Mouse (Mus musculus) lung, postnatal 0 days (tissue): ENCODE results near the gene Ywhaq.

ENCODE experiments used
- CTCF ChIP-seq: IDR thresholded peaks from 2 replicates; pipeline ENCODE4 v1.5.1; 2016; ENCODE audit warnings: antibody characterized with exemption, mild to moderate bottlenecking
- EP300 ChIP-seq: IDR thresholded peaks from 2 replicates; pipeline ENCODE4 v1.6.1; 2016; ENCODE audit warnings: antibody characterized with exemption, mild to moderate bottlenecking, control low read depth

DNA sequence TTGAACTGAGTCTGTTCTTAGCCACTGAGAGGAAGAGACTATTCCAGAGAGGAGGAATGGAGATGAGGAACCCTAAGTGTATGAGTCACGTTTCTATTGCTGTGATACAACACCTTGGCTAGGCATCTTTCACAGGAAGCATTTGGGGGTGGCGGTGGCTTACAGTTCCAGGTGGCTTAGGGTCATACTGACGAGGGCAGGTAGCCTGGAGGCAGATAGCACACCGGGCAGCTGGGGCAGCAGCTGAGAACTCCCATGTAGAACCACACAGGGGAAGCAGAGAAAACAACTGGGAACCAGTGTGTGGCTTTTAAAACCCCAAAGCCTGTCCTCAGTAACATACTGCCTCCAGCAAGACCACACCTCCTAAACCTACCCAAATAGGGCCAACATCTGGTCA is 12.7 kb upstream of the Ywhaq start:
- TF ChIP-seq CTCF (no peak), EP300 (no peak)
